Mouse (Mus musculus) kidney, postnatal 0 days (tissue): ENCODE measurements at regions not wholly inside any gene's neighbourhood (a gene's known extent, or its start where the extent isn't known, plus 50 kb on each side); places are given as distances from the start of the nearest gene placed in this dataset.

Experiments used
- ATAC-seq: fragments of 200-750 bp; cut with Nextera tagmentation; replicated peaks from 2 replicates; pipeline ENCODE4 v1.8.0; 2017; ENCODE audit warnings: low read depth, moderate number of reproducible peaks, moderate TSS enrichment, moderate library complexity; ENCODE audit not compliant: low FRiP score
- DNase-seq: peaks from one replicate; pipeline ENCODE4 v3.0.0-alpha.2; 2016; ENCODE audit warnings: low spot score
- H3K27ac ChIP-seq: fragments of 300-500 bp; sonication (generic); 2 replicates; pipeline ENCODE4 v1.5.1; 2014; ENCODE audit warnings: mild to moderate bottlenecking
- H3K27me3 ChIP-seq: fragments of 300-500 bp; sonication (generic); 2 replicates; pipeline ENCODE4 v1.6.1; 2014; ENCODE audit warnings: low read length, mixed read lengths; ENCODE audit not compliant: insufficient read depth
- H3K36me3 ChIP-seq: fragments of 300-500 bp; sonication (generic); 2 replicates; pipeline ENCODE4 v1.6.1; 2014; ENCODE audit warnings: low read length, mixed read lengths; ENCODE audit not compliant: insufficient read depth
- H3K4me1 ChIP-seq: fragments of 300-500 bp; sonication (generic); replicated peaks from 2 replicates; pipeline ENCODE4 v1.6.1; 2014; ENCODE audit warnings: antibody characterized with exemption, low read length, mixed read lengths; ENCODE audit not compliant: insufficient read depth
- H3K4me2 ChIP-seq: fragments of 300-500 bp; sonication (generic); 2 replicates; pipeline ENCODE4 v1.6.1; 2014; ENCODE audit warnings: mild to moderate bottlenecking, low read length, moderate library complexity, mixed read lengths
- H3K4me3 ChIP-seq: fragments of 300-500 bp; sonication (generic); replicated peaks from 2 replicates; pipeline ENCODE4 v1.5.1; 2014; ENCODE audit warnings: low read depth, low read length
- H3K9ac ChIP-seq: fragments of 300-500 bp; sonication (generic); 2 replicates; pipeline ENCODE4 v1.6.1; 2014; ENCODE audit warnings: low read depth, low read length
- H3K9me3 ChIP-seq: fragments of 300-500 bp; sonication (generic); replicated peaks from 2 replicates; pipeline ENCODE4 v1.6.1; 2016; ENCODE audit warnings: low read length, inconsistent platforms, mixed read lengths
- CTCF ChIP-seq: IDR thresholded peaks from 2 replicates; pipeline ENCODE4 v1.5.1; 2016; ENCODE audit warnings: antibody characterized with exemption, low read depth, mild to moderate bottlenecking, moderate library complexity
- WGBS: fragments of 180-500 bp; shearing (Covaris S2); extraction: QIAGEN DNeasy Blood & Tissue Kit; methylation state at CpG from one replicate; pipeline ENCODE4 v1.1.7; 2014; 5-methylcytosine and 5-hydroxymethylcytosine counted together

DNA sequence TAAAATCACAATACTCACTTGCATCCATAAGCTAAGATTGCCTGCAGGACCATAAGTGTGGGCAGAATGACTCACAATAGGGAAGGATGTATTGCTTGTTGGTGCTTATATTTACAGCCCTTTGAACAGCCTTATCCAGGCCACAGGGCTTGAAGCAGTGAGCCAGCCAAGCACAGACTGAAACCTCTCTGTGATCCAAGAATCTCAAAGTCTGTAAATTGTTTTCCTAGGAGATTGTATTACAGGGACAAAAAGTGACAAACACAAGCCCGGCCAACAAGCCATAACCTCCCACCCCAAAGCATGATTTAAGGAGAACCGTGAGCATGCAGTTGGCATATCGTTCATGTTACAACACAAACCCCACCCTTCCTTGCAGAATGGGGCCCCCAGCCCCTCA is 319.2 kb downstream of the Wdr11 start:
- Histone ChIP-seq H3K9me3 (no peaks in the 10 kb centered on the region), H3K27ac (no peak overlapping the region), H3K27me3 (no peaks in the 10 kb centered on the region), H3K9ac (no peak overlapping the region), H3K4me2 (no peak overlapping the region), H3K4me3 (no peak overlapping the region), H3K4me1 (no peaks in the 10 kb centered on the region), H3K36me3 (no peaks in the 10 kb centered on the region)
- ATAC-seq (no peak), DNase-seq (peak; percentile 80)
- no peak for TF ChIP-seq CTCF
- WGBS = 31% methylated on average over 3 of the region's 3 CpGs

DNA sequence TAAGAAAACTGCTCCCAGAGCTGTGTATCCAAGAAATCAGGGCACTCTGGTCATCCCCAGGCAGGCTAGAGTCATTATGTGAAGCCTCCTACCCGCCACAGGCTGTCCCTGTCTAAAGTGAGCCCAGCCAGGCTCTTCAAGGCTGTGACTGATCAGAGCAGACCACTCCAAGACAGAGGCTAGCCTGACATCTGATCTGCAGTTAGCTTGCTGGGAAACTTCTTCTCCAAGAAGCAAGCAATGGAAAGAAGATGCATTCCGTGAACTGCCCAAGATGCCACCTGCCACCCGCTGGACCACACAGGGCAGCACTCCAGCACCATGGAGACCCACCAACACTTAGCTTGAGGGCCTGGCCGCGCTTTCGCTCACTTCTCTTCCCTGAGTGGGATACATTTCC is 323.2 kb downstream of the Wdr11 start:
- Histone ChIP-seq H3K36me3 (no peaks in the 10 kb centered on the region), H3K27me3 (no peaks in the 10 kb centered on the region), H3K27ac (no peak overlapping the region), H3K4me2 (no peak overlapping the region), H3K9ac (no peak overlapping the region), H3K9me3 (no peaks in the 10 kb centered on the region), H3K4me3 (no peak overlapping the region), H3K4me1 (no peaks in the 10 kb centered on the region)
- WGBS = 85% methylated on average over 6 of the region's 6 CpGs
- no peak for DNase-seq
- ATAC-seq = no peak
- no peak for TF ChIP-seq CTCF

DNA sequence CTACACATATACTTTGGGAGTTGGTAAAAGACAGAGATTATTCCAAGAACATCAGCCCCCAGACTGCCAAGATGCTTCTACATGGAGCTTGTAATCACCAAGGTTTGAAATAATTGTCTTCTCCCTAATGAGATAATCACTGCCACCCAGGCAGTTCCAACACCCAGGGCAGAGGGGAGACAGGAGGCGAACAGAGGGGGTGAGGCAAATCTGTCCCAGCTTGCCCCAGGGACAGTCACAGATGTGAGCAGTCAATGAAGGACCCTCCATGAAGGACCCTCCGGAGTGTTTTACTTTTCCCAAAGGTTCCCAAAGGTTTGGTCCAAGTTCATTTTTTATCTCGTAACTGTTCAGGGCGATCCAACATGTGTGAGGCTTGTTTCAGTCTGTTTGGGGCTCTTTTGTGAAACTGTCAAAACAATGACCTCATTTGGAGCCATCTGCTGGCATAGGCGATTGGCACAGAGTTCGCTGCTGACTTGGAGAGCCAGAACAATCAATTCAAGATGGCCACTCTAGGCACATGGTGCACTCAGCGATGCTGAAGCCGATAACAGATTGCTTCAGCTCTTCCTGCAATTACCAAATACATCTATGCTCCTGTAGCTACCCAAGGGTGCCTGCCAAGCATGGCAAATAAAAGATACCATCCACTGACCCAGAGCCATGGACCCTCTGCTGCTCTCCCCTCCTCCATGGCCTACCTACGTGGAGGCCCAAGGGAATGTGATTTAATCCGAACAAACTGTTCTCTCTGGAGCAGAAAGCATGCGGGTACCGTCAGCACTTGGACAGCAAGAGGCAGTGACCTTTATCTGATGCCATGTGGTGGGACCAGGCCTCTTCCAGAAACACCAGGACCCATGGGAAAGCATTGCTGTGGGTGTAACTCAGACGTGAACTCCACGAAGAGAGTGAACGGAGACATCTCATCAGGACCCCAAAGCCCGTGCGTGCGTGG is 326.9 kb downstream of the Wdr11 start:
- Histone ChIP-seq H3K4me3 (no peak overlapping the region), H3K4me2 (no peak overlapping the region), H3K36me3 (no peaks in the 10 kb centered on the region), H3K9ac (no peak overlapping the region), H3K27me3 (no peaks in the 10 kb centered on the region), H3K9me3 (no peaks in the 10 kb centered on the region), H3K4me1 (no peaks in the 10 kb centered on the region), H3K27ac (no peak overlapping the region)
- TF ChIP-seq CTCF = no peak
- DNase-seq = no peak
- 74% methylated on average over 18 of the region's 18 CpGs for WGBS
- ATAC-seq = no peak

DNA sequence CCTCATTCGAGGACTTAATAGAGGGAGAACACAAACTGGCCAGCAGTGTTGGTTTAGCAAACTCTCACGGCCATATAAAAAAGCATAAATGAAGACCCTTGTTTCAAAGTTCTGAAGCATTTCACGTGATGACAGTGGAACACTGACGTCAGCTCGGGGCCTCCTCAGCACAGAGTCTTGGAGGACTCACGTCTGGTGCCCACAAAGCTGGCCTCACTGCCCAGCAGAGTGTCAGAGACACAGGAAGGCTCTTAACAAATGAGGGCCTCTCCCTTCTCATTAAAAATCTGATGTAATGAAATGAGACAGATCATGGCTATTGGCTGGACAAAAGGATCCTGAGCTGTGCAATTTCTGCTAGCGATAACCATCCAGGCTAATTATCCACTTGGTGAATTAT is 330.6 kb downstream of the Wdr11 start:
- TF ChIP-seq CTCF = no peak
- no peak overlapping the region for H3K9ac ChIP-seq
- H3K36me3 ChIP-seq = no peaks in the 10 kb centered on the region
- WGBS = 81% methylated on average over 7 of the region's 7 CpGs
- no peak overlapping the region for H3K4me3 ChIP-seq
- ATAC-seq (no peak), DNase-seq (no peak)
- H3K9me3 ChIP-seq = no peaks in the 10 kb centered on the region
- H3K4me2 ChIP-seq = no peak overlapping the region
- no peak overlapping the region for H3K27ac ChIP-seq
- H3K27me3 ChIP-seq = no peaks in the 10 kb centered on the region
- H3K4me1 ChIP-seq = no peaks in the 10 kb centered on the region

GRCm38 (mm10) chr7:129936731-129937130 is 345.1 kb downstream of the Wdr11 start:
- no peak for TF ChIP-seq CTCF
- Histone ChIP-seq H3K4me3 (no peak overlapping the region), H3K9ac (no peak overlapping the region), H3K9me3 (no peaks in the 10 kb centered on the region), H3K27me3 (no peaks in the 10 kb centered on the region), H3K27ac (no peak overlapping the region), H3K4me2 (no peak overlapping the region), H3K36me3 (no peaks in the 10 kb centered on the region), H3K4me1 (no peaks in the 10 kb centered on the region)
- no peak for DNase-seq
- 64% methylated on average over 6 of the region's 6 CpGs for WGBS
- ATAC-seq = no peak

GRCm38 (mm10) chr7:129937715-129938114 is 346.1 kb downstream of the Wdr11 start:
- H3K4me3 ChIP-seq = no peak overlapping the region
- H3K4me1 ChIP-seq = no peaks in the 10 kb centered on the region
- no peaks in the 10 kb centered on the region for H3K9me3 ChIP-seq
- DNase-seq = no peak
- no peaks in the 10 kb centered on the region for H3K27me3 ChIP-seq
- no peak overlapping the region for H3K4me2 ChIP-seq
- no peak for ATAC-seq
- H3K27ac ChIP-seq = no peak overlapping the region
- 90% methylated on average over 6 of the region's 6 CpGs for WGBS
- H3K36me3 ChIP-seq = no peaks in the 10 kb centered on the region
- H3K9ac ChIP-seq = no peak overlapping the region
- no peak for TF ChIP-seq CTCF
